Mouse (Mus musculus): Measurements from ENCODE around the gene Morc2a. TPM values are rescaled to one million over a fixed set of nuclear protein-coding genes. Genes with fewer than 3 reads are reported as not detected.

Morc2a gene
- polyA plus RNA-seq, 1 experiment from 2014 or later = 34.8 TPM

DNA sequence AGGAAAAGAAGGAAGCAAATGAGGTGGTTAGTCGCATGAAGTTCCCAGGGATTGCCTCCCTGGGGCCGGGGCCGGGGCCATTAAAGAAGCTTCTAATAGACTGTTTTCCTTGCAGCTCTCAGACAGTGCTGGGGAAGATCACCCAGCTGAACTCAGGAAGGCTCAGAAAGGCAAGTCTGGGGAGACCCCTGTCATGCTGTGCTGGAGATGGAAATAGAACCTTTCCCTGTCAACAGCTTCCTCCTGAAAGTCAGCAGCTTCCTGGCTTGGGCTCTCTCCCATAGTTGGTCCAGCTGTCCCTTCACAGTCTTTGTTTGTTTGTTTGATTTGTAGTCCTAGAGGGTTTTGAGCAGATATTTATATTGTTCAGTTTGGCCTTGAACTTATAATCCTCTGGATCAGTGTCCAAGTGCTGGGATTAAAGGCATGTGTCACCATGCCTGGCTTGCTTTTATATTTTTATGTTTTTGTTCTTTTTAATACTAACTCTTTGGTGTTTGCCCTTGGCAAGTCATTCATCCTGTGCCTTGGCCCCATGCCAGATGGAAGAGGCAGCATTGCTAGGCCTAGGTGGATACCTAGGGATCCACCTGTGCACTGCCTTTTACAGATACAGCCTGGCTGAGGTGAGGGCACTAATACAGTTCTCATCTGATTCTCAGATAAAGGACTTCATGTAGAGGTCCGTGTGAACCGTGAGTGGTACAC is 35.9 kb downstream of the Morc2a start:
- no peak overlapping the region for H3K27ac ChIP-seq (replicated peaks)
- 92% methylated on average over 5 of the region's 5 CpGs for WGBS
- H3K27me3 ChIP-seq = no peaks in the 10 kb centered on the region
- no peak overlapping the region for H3K4me3 ChIP-seq
- no peak for ATAC-seq (ENCODE audit: low read depth)
- no peak overlapping the region for H3K9ac ChIP-seq
- H3K4me1 ChIP-seq (replicated peaks) = 0 out of 2 replicates have a peak, but pooled peaks cover 3% of the 10 kb centered on the region
- no peaks in the 10 kb centered on the region for H3K9me3 ChIP-seq
- H3K4me2 ChIP-seq = no peak overlapping the region
- H3K36me3 ChIP-seq = peaks cover 92% of the 10 kb centered on the region

DNA sequence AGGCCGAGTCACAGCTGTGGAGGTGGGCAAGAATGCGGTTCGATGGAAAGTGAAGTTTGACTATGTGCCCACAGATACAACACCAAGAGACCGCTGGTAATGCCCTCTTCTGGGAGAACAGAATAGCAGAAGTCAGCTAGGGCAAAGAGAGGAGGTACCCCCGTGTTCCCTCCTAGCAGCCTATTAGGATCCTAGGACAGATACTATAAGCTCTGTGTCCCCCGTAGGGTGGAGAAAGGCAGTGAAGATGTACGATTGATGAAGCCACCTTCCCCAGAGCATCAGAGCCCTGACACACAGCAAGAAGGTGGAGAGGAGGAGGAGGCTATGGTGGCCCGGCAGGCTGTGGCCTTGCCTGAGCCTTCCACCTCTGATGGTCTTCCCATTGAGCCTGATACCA is 36.4 kb downstream of the Morc2a start:
- Histone ChIP-seq H3K4me2 (no peak overlapping the region), H3K36me3 (peaks cover 92% of the 10 kb centered on the region), H3K4me1 (replicated peaks) (0 out of 2 replicates have a peak, but pooled peaks cover 3% of the 10 kb centered on the region), H3K9me3 (no peaks in the 10 kb centered on the region), H3K27ac (replicated peaks) (no peak overlapping the region), H3K9ac (no peak overlapping the region), H3K27me3 (no peaks in the 10 kb centered on the region), H3K4me3 (no peak overlapping the region)
- no peak for ATAC-seq (ENCODE audit: low read depth)
- 92% methylated on average over 8 of the region's 8 CpGs for WGBS

DNA sequence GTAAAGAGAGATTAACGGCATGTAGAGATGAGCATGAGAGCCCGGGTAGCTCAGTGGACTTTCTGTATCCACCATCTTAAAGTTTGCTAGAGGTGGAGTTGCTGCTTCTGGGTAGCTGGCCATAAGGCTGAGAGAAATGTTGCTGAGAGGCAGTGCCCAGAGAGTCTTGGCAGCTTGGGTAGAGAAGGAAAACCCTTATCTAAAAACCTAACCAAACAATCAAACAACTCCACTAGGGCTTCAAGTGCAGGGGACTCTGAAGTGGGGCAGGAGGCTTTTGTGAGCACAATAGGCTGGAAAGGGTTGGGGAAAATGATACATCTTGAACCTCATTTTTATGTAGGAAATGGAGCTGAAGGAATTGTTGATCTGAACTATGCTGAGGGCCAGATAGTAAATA is 37.3 kb downstream of the Morc2a start:
- Histone ChIP-seq H3K27ac (replicated peaks) (no peak overlapping the region), H3K4me1 (replicated peaks) (0 out of 2 replicates have a peak, but pooled peaks cover 3% of the 10 kb centered on the region), H3K4me2 (no peak overlapping the region), H3K36me3 (peaks cover 92% of the 10 kb centered on the region), H3K4me3 (no peak overlapping the region), H3K27me3 (no peaks in the 10 kb centered on the region), H3K9ac (no peak overlapping the region), H3K9me3 (no peaks in the 10 kb centered on the region)
- ATAC-seq (ENCODE audit: low read depth) = no peak
- 95% methylated on average over 2 of the region's 2 CpGs for WGBS

DNA sequence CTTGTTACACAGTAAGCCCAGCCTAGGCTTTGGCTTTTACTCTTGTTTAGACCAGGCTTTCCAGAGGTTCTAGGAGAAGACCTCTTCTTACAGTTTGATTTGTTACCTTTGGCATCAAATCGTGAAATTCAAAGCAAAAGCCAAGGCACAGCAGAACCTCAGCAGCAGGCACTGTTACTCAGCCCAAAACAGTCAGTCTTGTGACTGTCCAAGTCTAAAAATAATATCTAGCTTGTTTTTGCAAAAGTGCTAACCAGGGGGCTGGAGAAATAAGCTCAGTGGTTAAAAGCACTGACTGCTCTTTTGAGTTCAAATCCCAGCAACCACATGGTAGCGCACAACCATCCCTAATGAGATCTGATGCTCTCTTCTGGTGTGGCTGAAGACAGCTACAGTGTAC is 37.9 kb downstream of the Morc2a start:
- Histone ChIP-seq H3K9me3 (no peaks in the 10 kb centered on the region), H3K27ac (replicated peaks) (no peak overlapping the region), H3K27me3 (no peaks in the 10 kb centered on the region), H3K4me3 (no peak overlapping the region), H3K4me1 (replicated peaks) (0 out of 2 replicates have a peak, but pooled peaks cover 3% of the 10 kb centered on the region), H3K36me3 (peaks cover 94% of the 10 kb centered on the region), H3K4me2 (no peak overlapping the region), H3K9ac (no peak overlapping the region)
- ATAC-seq (ENCODE audit: low read depth) = no peak
- WGBS = 86% methylated on average over 2 of the region's 2 CpGs

DNA sequence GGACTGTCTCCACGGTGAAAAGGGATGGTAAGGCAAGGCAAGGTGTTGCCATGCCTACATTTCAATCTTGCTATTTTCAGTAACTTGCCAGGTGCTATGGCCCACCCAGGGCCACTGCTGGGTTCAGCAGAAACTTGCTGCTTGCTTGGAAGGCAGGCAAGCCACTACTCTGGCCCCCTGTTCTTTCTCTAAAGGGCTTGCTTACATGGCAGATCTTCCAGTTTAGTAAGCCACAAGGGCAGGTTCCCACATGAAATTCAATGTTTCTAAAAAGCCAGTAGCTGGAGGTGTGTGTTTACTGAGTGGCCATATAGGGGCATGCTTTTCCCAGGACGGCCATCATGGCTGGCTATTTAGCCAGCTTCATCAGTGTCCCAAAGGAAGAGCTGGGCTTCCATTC is 42.8 kb downstream of the Morc2a start:
- no peaks in the 10 kb centered on the region for H3K27me3 ChIP-seq
- H3K4me2 ChIP-seq = no peak overlapping the region
- ATAC-seq (ENCODE audit: low read depth) = no peak
- H3K27ac ChIP-seq (replicated peaks) = no peak overlapping the region
- no peaks in the 10 kb centered on the region for H3K9me3 ChIP-seq
- H3K4me3 ChIP-seq = no peak overlapping the region
- H3K9ac ChIP-seq = no peak overlapping the region
- no peaks in the 10 kb centered on the region for H3K4me1 ChIP-seq (replicated peaks)
- 92% methylated on average over 2 of the region's 2 CpGs for WGBS
- peaks cover 73% of the 10 kb centered on the region for H3K36me3 ChIP-seq

DNA sequence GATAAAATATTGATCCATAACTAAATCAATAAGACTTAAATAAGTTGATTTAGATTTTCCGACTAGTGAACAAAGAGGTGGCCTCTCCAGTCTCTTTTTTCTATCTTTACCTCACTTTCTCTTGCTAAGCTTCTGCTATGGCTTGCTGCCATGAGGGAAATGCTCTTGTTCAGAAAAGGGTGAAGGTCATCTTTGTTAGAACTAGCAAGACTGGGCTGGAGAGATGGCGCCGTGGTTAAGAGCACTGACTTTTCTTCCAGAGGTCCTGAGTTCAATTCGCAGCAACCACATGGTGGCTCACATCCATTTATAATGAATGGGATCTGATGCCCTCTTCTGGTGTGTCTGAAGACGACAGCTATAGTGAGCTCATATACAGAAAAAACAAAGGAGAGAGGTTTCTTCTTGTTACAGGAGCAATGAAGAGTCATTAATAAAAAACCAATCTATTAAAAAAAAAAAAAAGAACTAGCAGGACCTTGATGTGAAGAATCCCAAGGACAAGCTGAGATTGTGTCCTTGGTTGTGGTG is 47.2 kb downstream of the Morc2a start:
- WGBS = 83% methylated on average over 5 of the region's 5 CpGs
- H3K4me2 ChIP-seq = no peak overlapping the region
- no peaks in the 10 kb centered on the region for H3K27me3 ChIP-seq
- H3K9ac ChIP-seq = no peak overlapping the region
- no peak for ATAC-seq (ENCODE audit: low read depth)
- H3K27ac ChIP-seq (replicated peaks) = no peak overlapping the region
- no peaks in the 10 kb centered on the region for H3K9me3 ChIP-seq
- peaks cover 35% of the 10 kb centered on the region for H3K36me3 ChIP-seq
- no peak overlapping the region for H3K4me3 ChIP-seq
- no peaks in the 10 kb centered on the region for H3K4me1 ChIP-seq (replicated peaks)

DNA sequence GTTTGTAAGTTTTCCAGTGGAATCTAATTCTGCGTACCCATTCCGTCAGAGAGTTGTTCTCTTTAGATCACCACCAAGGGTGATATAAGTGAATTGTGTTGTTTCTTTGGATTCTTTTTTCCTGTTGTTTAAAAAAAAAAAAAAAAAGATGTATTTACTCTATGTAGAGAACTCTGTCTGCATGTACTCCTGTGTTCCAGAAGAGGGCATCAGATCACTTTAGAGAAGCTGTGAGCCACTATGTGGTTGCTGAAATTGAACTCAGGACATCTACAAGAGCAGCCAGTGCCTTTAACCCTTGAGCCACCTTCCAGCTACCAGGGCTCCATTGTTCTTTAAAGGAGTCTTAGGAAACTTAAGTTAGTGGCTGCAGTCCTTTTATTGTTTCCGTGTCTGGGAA is 48.5 kb downstream of the Morc2a start:
- Histone ChIP-seq H3K36me3 (peaks cover 23% of the 10 kb centered on the region), H3K9me3 (no peaks in the 10 kb centered on the region), H3K27ac (replicated peaks) (no peak overlapping the region), H3K4me1 (replicated peaks) (no peaks in the 10 kb centered on the region), H3K4me2 (no peak overlapping the region), H3K4me3 (no peak overlapping the region), H3K27me3 (no peaks in the 10 kb centered on the region), H3K9ac (no peak overlapping the region)
- ATAC-seq (ENCODE audit: low read depth) = no peak
- 86% methylated on average over 3 of the region's 3 CpGs for WGBS

DNA sequence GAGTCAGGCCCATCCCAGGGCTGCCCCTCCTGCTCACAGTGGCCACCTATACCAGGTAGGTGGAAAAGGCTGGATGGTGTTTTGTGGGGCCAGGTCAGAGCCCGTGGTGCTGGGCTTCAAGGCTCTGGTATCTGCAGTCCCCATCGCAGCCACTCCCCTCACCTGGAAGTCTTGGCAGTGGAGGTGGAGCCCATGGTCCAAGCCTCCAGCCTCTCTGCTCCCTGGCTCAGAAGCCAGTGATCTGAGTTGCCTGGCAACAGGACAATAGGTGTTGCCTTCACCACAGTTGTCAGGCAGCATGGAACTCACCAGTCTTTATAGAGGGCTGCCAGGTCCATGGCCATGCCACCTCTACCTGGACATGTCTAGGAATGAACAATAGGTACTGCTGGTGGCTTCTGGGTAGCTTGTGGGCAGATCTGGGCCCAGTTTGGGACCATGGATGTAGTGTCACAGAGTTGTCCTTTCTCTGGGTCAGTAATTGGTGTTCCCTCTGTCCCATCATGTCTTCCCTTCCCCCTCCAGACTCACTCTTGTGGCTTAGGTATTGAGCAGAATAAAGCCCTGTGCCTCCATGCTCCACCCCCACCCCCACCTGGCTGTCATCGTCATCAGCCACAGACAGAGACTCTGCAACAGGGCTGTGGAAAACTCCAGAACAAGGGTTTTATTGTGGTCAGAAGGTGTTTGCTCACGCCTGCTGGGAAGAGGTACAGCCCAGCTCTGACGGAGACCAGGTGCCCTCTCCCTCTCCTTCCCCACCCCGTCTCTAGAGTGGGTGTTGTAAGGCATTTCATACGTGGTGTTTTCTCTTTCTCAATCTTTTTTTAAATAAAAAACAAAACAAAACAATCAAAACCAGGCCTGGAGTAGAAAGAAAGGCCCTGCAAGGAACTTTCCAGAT is 54.4 kb downstream of the Morc2a start:
- Histone ChIP-seq H3K27me3 (no peaks in the 10 kb centered on the region), H3K4me3 (no peak overlapping the region), H3K36me3 (peaks cover 10% of the 10 kb centered on the region; the same call in 1 of the 2 replicates), H3K27ac (replicated peaks) (no peak overlapping the region), H3K4me2 (no peak overlapping the region), H3K4me1 (replicated peaks) (no peaks in the 10 kb centered on the region), H3K9ac (no peak overlapping the region), H3K9me3 (no peaks in the 10 kb centered on the region)
- WGBS = 72% methylated on average over 7 of the region's 7 CpGs
- ATAC-seq (ENCODE audit: low read depth) = no peak

DNA sequence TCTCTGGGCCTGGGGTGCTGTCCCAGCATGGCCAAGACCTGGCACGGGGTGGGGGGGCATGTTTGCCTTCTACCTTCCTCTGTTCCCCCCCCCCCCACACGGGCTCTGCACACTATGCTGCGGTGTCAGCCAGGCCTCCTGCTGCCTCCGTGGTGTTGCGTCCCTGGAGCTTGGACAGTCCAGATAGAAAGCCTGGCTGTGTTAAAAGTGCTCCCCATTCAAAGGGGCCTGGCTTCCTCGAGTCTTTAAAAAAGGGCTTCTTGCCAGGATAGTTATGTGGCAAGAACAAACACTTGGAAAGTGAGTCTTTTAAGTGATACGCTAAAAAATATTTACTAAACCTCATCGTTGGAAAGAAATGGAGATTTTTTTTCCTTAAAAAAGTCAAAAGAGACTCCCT is 55.4 kb downstream of the Morc2a start:
- WGBS = 78% methylated on average over 8 of the region's 8 CpGs
- Histone ChIP-seq H3K4me1 (replicated peaks) (no peaks in the 10 kb centered on the region), H3K4me3 (no peak overlapping the region), H3K9ac (no peak overlapping the region), H3K36me3 (peaks cover 13% of the 10 kb centered on the region; the same call in 1 of the 2 replicates), H3K27ac (replicated peaks) (no peak overlapping the region), H3K27me3 (no peaks in the 10 kb centered on the region), H3K4me2 (no peak overlapping the region), H3K9me3 (no peaks in the 10 kb centered on the region)
- no peak for ATAC-seq (ENCODE audit: low read depth)

DNA sequence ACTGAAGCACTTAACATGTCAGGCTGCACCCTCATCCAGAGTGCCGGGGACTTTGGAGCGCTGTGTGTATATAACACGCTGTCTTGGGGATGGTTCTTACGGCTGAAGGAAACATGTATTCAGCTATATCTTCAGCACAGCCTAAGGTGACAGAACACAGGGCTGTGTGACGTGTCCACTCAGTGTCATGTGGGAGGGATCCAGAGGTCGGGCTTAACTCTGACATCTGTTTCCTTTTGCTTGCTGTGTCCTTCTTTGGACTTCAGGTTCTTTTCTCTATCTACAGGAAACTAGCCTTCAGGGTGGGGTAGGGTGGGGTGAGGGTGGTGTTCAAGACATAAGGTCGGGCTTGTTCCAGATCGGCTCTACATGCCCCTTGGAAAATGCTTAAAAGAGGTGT is 58.1 kb downstream of the Morc2a start:
- H3K9me3 ChIP-seq = no peaks in the 10 kb centered on the region
- no peak for ATAC-seq (ENCODE audit: low read depth)
- no peak overlapping the region for H3K27ac ChIP-seq (replicated peaks)
- no peak overlapping the region for H3K9ac ChIP-seq
- no peak overlapping the region for H3K4me3 ChIP-seq
- no peak overlapping the region for H3K4me2 ChIP-seq
- no peaks in the 10 kb centered on the region for H3K27me3 ChIP-seq
- WGBS = 88% methylated on average over 8 of the region's 8 CpGs
- no peaks in the 10 kb centered on the region for H3K4me1 ChIP-seq (replicated peaks)
- peaks cover 8% of the 10 kb centered on the region; the same call in 1 of the 2 replicates for H3K36me3 ChIP-seq

DNA sequence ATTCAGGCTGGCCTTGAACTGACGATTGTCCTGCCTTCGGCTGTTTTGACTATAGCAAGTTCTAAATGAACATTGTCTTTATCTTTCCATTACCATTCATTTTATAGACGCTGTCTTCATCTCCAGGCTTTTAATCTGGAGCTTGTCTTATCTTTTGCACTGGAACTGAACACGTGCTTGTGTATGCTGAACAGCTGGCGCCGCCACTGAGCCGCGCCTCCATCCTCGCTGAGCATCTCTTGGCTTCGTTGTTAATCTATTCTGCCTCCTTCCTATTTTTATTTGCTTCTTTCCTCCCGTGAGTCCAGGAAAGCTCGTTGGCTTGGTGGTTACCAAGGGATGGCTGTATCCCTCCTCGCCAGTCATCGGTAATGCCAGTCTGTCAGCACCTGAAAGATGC is 61.2 kb downstream of the Morc2a start:
- Histone ChIP-seq H3K4me3 (no peak overlapping the region), H3K4me2 (no peak overlapping the region), H3K9ac (no peak overlapping the region), H3K36me3 (peaks cover 3% of the 10 kb centered on the region; the same call in 1 of the 2 replicates), H3K4me1 (replicated peaks) (no peaks in the 10 kb centered on the region), H3K27ac (replicated peaks) (no peak overlapping the region), H3K27me3 (no peaks in the 10 kb centered on the region), H3K9me3 (no peaks in the 10 kb centered on the region)
- ATAC-seq (ENCODE audit: low read depth) = no peak
- 74% methylated on average over 14 of the region's 14 CpGs for WGBS

DNA sequence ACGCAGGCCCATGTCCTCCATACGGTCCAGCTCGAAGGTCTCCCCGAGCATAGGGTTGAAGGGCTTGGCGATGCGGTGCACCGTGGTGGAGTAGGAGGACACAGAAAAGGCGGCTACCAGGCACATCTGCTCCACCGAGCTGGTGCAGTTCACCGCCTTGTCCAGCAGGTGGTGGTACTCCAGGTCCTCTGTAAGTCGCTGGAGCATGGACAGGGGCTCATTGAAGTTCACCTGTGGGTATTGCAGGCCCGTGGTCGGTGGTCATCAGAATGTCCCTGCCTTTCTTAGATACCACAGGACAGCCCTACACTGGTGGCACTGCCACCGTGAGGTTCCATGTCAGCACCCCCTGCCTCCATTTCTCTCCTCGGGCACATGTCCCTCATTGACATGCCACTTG is 65.5 kb downstream of the Morc2a start:
- Histone ChIP-seq H3K27ac (replicated peaks) (no peak overlapping the region), H3K4me3 (no peak overlapping the region), H3K4me1 (replicated peaks) (no peaks in the 10 kb centered on the region), H3K27me3 (no peaks in the 10 kb centered on the region), H3K9me3 (no peaks in the 10 kb centered on the region), H3K36me3 (no peaks in the 10 kb centered on the region), H3K9ac (no peak overlapping the region), H3K4me2 (no peak overlapping the region)
- WGBS = 33% methylated on average over 15 of the region's 15 CpGs
- ATAC-seq (ENCODE audit: low read depth) = no peak
